Comparison of ENCODE assay signal across 8 mouse cellular contexts in the genomic region with DNA sequence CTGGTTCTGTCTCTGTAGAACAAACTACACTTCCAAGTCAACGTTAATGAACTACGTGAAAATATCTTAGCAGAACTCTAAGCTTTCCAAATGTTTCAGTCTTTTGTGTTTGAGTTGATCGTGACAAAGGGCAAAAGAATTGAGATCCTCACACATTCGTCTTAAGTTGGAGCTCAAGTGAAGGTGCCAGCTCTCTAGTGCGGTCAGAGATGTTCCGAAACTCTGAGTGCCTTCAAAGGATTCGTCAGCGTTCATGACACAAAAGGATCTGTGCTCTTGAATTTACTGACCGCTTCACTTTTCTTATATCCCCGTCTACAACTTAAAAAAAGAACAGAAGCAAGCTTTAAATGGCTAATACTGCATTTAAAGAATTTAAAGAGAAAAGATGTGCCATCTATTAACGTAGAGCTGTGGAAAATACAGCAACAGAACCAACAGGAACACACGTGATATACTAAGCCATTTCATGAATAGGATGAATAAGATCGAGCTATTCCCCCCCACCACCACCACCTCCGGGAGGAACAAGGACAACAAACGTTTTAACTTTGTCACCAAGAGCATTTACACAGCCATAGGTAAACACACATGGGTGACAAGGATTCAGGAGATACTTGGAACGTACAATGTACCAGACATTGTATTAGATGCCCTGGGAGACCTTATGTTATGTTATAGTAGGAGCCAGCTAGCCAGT. TPM values are rescaled to one million over a fixed set of nuclear protein-coding genes. Genes with fewer than 3 reads are reported as not detected.
DNase-seq lines count a peak whose midpoint lies in the region; ATAC-seq and TF ChIP-seq lines count a peak whose summit lies in the region.

No protein-coding gene starts in this region.

- ATAC-seq in forebrain, postnatal 0 days: no peak
- no peak for ATAC-seq in limb, embryonic 14.5 days (ENCODE audit: low FRiP score, low read depth)

- H3K4me1 ChIP-seq in bone marrow macrophage, adult 2 months (ENCODE audit: control insufficient read depth, insufficient read depth, low read length): peaks cover 18% of the 10 kb centered on the region
- peaks cover 11% of the 10 kb centered on the region for H3K4me1 ChIP-seq in forebrain, postnatal 0 days (ENCODE audit: insufficient read depth)
- peaks cover 26% of the 10 kb centered on the region for H3K4me1 ChIP-seq in limb, embryonic 14.5 days (ENCODE audit: control insufficient read depth, insufficient read depth, low read length)

- no peak for DNase-seq in layer of hippocampus, adult 2 months (ENCODE audit: low spot score in 2 of 2)
- no peak for DNase-seq in layer of hippocampus, postnatal 25 days (ENCODE audit: extremely low spot score in 1 of 2, low spot score in 1 of 2)
- DNase-seq in forebrain, postnatal 0 days: peak; percentile 73
- peak; percentile 48 for DNase-seq in limb, embryonic 14.5 days (ENCODE audit: low spot score)
- DNase-seq in urinary bladder, postnatal 4 days (ENCODE audit: low spot score in 2 of 2): no peak
- no peak for DNase-seq in adrenal gland, adult 18-20 months (ENCODE audit: low spot score in 2 of 2)

- TF ChIP-seq CTCF in layer of hippocampus, adult 2 months (conservative IDR thresholded peaks at IDR 0.05): no peak
- TF ChIP-seq CTCF in bone marrow macrophage, adult 2 months (IDR thresholded peaks at IDR 0.05; ENCODE audit: low read depth, low read length): no peak
- TF ChIP-seq CTCF in forebrain, postnatal 0 days (IDR thresholded peaks at IDR 0.05; ENCODE audit: low read depth): no peak

- under 1% methylated on average over 16 of the region's 16 CpGs for WGBS in forebrain, postnatal 0 days
- 3% methylated on average over 16 of the region's 16 CpGs for WGBS in limb, embryonic 14.5 days

- H3K27ac ChIP-seq in layer of hippocampus, adult 2 months: peak overlapping the region; percentile 99
- peak overlapping the region; percentile 92 for H3K27ac ChIP-seq in bone marrow macrophage, adult 2 months (ENCODE audit: insufficient read depth, low read depth, low read length)
- peak overlapping the region; percentile 99 for H3K27ac ChIP-seq in forebrain, postnatal 0 days (ENCODE audit: low read depth, low read length)
- H3K27ac ChIP-seq in limb, embryonic 14.5 days (replicated peaks; ENCODE audit: low read depth, low read length): peak overlapping the region; percentile 99

- H3K79me2 ChIP-seq in myocyte (ENCODE audit: control insufficient read depth, insufficient read depth): no peaks in the 10 kb centered on the region

- no peak for TF ChIP-seq POLR2A in bone marrow macrophage, adult 2 months (IDR thresholded peaks at IDR 0.05; ENCODE audit: borderline replicate concordance, low read depth, low read length)
- TF ChIP-seq POLR2A in limb, embryonic 14.5 days (IDR thresholded peaks at IDR 0.05; ENCODE audit: borderline replicate concordance, extremely low read depth, insufficient read depth, insufficient read length): 0 out of 2 replicates have a peak, but pooled peaks have one; percentile 21
- TF ChIP-seq POLR2A in myocyte (IDR thresholded peaks at IDR 0.05; ENCODE audit: insufficient read length, low read depth): no peak

- H3K36me3 ChIP-seq in forebrain, postnatal 0 days (ENCODE audit: insufficient read depth): no peaks in the 10 kb centered on the region
- H3K36me3 ChIP-seq in limb, embryonic 14.5 days (ENCODE audit: control insufficient read depth, insufficient read depth, low read length): no peaks in the 10 kb centered on the region
- H3K36me3 ChIP-seq in myocyte (ENCODE audit: control insufficient read depth, insufficient read depth): no peaks in the 10 kb centered on the region

- no peaks in the 10 kb centered on the region for H3K9me3 ChIP-seq in forebrain, postnatal 0 days (ENCODE audit: low read length)
- no peaks in the 10 kb centered on the region for H3K9me3 ChIP-seq in limb, embryonic 14.5 days (ENCODE audit: control insufficient read depth, low read length)

- H3K9ac ChIP-seq in forebrain, postnatal 0 days: peak overlapping the region; percentile 74
- H3K9ac ChIP-seq in limb, embryonic 14.5 days (ENCODE audit: low read depth, low read length, severe bottlenecking): peak overlapping the region; percentile 73

- no peak overlapping the region for H3ac ChIP-seq in myocyte (ENCODE audit: control insufficient read depth, insufficient read length)

- H3K27me3 ChIP-seq in forebrain, postnatal 0 days (ENCODE audit: insufficient read depth, low read length): no peaks in the 10 kb centered on the region
- no peaks in the 10 kb centered on the region for H3K27me3 ChIP-seq in limb, embryonic 14.5 days (ENCODE audit: control insufficient read depth, insufficient read depth, low read length)
- H3K27me3 ChIP-seq in myocyte (ENCODE audit: control insufficient read depth, insufficient read depth, insufficient read length): no peaks in the 10 kb centered on the region

- H3K4me3 ChIP-seq in layer of hippocampus, adult 2 months: peak overlapping the region; percentile 96
- H3K4me3 ChIP-seq in bone marrow macrophage, adult 2 months (ENCODE audit: insufficient read depth, low read length): peak overlapping the region; percentile 68
- peak overlapping the region; percentile 51 for H3K4me3 ChIP-seq in forebrain, postnatal 0 days (ENCODE audit: low read depth, low read length)
- H3K4me3 ChIP-seq in limb, embryonic 14.5 days (replicated peaks; ENCODE audit: low read length): peak overlapping the region; percentile 50
- H3K4me3 ChIP-seq in myocyte: peak overlapping the region; percentile 64

- peak overlapping the region; percentile 44 for H3K4me2 ChIP-seq in forebrain, postnatal 0 days (ENCODE audit: low read depth)
- H3K4me2 ChIP-seq in limb, embryonic 14.5 days (replicated peaks; ENCODE audit: low read depth, low read length, severe bottlenecking): peak overlapping the region; percentile 49
- peak overlapping the region; percentile 98 for H3K4me2 ChIP-seq in myocyte (ENCODE audit: low read depth)

TF ChIP-seq in myocyte, 11 proteins besides CTCF, POLR2A, EP300 and RAD21:
- TF ChIP-seq REST (IDR thresholded peaks at IDR 0.05; ENCODE audit: insufficient read depth, insufficient read length): no peak
- TF ChIP-seq MYOD1 (IDR thresholded peaks at IDR 0.05; ENCODE audit: control insufficient read depth in 1 of 3, insufficient read length in 2 of 3, low read depth in 2 of 3): no peak
- no peak for TF ChIP-seq SRF (IDR thresholded peaks at IDR 0.05; ENCODE audit: control insufficient read depth, insufficient read length, low read depth)
- no peak for TF ChIP-seq CEBPB (IDR thresholded peaks at IDR 0.05; ENCODE audit: insufficient read depth, poor library complexity, severe bottlenecking)
- no peak for TF ChIP-seq TCF3 (IDR thresholded peaks at IDR 0.05; ENCODE audit: insufficient read length, low read depth)
- no peak for TF ChIP-seq E2F4 (IDR thresholded peaks at IDR 0.05; ENCODE audit: insufficient read depth)
- no peak for TF ChIP-seq TCF12 (IDR thresholded peaks at IDR 0.05; ENCODE audit: insufficient read depth, poor library complexity, severe bottlenecking)
- TF ChIP-seq MAX (IDR thresholded peaks at IDR 0.05; ENCODE audit: low read depth): no peak
- no peak for TF ChIP-seq POLR2AphosphoS2 (IDR thresholded peaks at IDR 0.05; ENCODE audit: insufficient read length, low read depth)
- no peak for TF ChIP-seq USF1 (IDR thresholded peaks at IDR 0.05; ENCODE audit: low read depth)
- no peak for TF ChIP-seq MYOG (IDR thresholded peaks at IDR 0.05; ENCODE audit: control insufficient read depth in 1 of 3, insufficient read depth in 1 of 3, insufficient read length in 2 of 3, low read depth in 2 of 3)

RNA-seq across cellular contexts. Expression of a gene that starts 1.3 kb away (rescaled TPM):
- total RNA-seq in layer of hippocampus, adult 2 months (2021): 10 to 100 TPM; 37.5 to 39.7 TPM
- 10 to 100 TPM; 33.2 to 35.8 TPM for total RNA-seq in layer of hippocampus, postnatal 25 days (2021)
- 150 and 155 TPM in 2 replicates for polyA plus RNA-seq in bone marrow macrophage, adult 2 months (2012; ENCODE audit: insufficient read depth, insufficient read length, missing spikeins)
- 126 and 149 TPM in 2 replicates for total RNA-seq in forebrain, postnatal 0 days (2014; rRNA removed)
- polyA plus RNA-seq in forebrain, postnatal 0 days (2015; fragmentation: Nextera tagmentation; extraction: Ambion mirVana): 61.3 and 62.8 TPM in 2 replicates
- polyA plus RNA-seq in limb, embryonic 14.5 days (2012; rRNA removed): 285 and 340 TPM in 2 replicates
- 239 and 276 TPM in 2 replicates for polyA plus RNA-seq in limb, embryonic 14.5 days (2014; fragmentation: Nextera tagmentation; extraction: Ambion mirVana)
- 55.6 TPM for polyA plus RNA-seq in myocyte (2012; fragmentation: generic; extraction: Trizol)
- total RNA-seq in adrenal gland, adult 18-20 months (2021): 10 to 100 TPM; 80.3 to 89.6 TPM

RNA-seq across cellular contexts. Expression of a gene that starts 58.6 kb away (rescaled TPM):
- total RNA-seq in layer of hippocampus, adult 2 months (2021): 100 to 1,000 TPM; 485 to 491 TPM
- 100 to 1,000 TPM; 500 to 552 TPM for total RNA-seq in layer of hippocampus, postnatal 25 days (2021)
- 517 and 528 TPM in 2 replicates for polyA plus RNA-seq in bone marrow macrophage, adult 2 months (2012; ENCODE audit: insufficient read depth, insufficient read length, missing spikeins)
- 321 and 336 TPM in 2 replicates for total RNA-seq in forebrain, postnatal 0 days (2014; rRNA removed)
- polyA plus RNA-seq in forebrain, postnatal 0 days (2015; fragmentation: Nextera tagmentation; extraction: Ambion mirVana): 529 and 607 TPM in 2 replicates
- 420 and 469 TPM in 2 replicates for polyA plus RNA-seq in limb, embryonic 14.5 days (2012; rRNA removed)
- polyA plus RNA-seq in limb, embryonic 14.5 days (2014; fragmentation: Nextera tagmentation; extraction: Ambion mirVana): 458 and 481 TPM in 2 replicates
- 846 TPM for polyA plus RNA-seq in myocyte (2012; fragmentation: generic; extraction: Trizol)
- total RNA-seq in adrenal gland, adult 18-20 months (2021): 1,000 to 10,000 TPM; 1,418 to 2,058 TPM

Comparison
In these comparisons a context has a peak if more than half of its experiments do, and no peak if none do; other contexts are left out.
1. DNase-seq: peak in forebrain, postnatal 0 days (single experiment) and limb, embryonic 14.5 days (single experiment); none in layer of hippocampus, adult 2 months (0 of 2), layer of hippocampus, postnatal 25 days (0 of 2), urinary bladder, postnatal 4 days (0 of 2) and adrenal gland, adult 18-20 months (0 of 2).
2. H3K4me2 ChIP-seq: peak in every context shown above with its lines; median percentile 98 in myocyte; 49 in limb, embryonic 14.5 days; 44 in forebrain, postnatal 0 days.
3. Peak in every context shown above with its lines, with median percentiles within 50 percentile points of each other: H3K27ac ChIP-seq and H3K4me3 ChIP-seq.